Mouse (Mus musculus) cerebellum, postnatal 4 days (tissue): ENCODE measurements around the gene Clip1.

ENCODE experiments used
- DNase-seq, 2 experiments: peaks; one replicate each; pipeline ENCODE4 v3.0.0; 2022; ENCODE audit warnings: low spot score in 2 of 2, mixed read lengths in 1 of 2

The Clip1 gene

DNA sequence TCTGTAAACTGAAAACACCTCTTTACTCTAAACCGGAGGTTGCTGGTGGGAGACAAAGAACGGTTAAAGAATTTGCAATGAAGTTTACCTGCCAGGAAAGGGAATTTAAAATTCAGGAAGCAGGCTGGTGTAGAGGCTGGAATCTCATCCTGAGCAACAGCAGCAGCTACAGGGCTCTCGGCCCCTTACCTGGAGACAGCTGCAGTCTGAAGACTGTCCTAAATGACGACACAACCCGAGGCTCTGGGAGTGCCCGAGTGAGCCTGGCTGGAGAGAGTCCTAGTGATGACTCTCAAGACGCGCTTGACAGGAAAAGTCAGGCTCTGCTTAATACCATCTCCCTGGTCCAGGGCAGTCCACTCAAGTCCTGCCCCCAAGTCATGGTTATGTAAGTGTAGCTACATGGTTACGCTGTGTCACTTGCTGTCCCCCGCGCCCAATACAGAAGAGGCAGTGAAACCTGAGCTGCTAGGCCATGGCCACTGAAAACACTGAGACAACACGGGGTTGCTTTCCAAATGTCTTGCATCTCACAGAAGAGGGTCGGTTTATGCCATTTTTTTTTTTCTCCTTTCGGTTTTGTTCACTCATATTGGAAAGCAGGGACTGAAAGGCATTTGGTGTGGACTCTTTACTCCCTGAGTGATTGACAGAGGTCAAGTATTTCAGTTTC lies 13.5 kb downstream of the Clip1 start:
- no peak for DNase-seq

DNA sequence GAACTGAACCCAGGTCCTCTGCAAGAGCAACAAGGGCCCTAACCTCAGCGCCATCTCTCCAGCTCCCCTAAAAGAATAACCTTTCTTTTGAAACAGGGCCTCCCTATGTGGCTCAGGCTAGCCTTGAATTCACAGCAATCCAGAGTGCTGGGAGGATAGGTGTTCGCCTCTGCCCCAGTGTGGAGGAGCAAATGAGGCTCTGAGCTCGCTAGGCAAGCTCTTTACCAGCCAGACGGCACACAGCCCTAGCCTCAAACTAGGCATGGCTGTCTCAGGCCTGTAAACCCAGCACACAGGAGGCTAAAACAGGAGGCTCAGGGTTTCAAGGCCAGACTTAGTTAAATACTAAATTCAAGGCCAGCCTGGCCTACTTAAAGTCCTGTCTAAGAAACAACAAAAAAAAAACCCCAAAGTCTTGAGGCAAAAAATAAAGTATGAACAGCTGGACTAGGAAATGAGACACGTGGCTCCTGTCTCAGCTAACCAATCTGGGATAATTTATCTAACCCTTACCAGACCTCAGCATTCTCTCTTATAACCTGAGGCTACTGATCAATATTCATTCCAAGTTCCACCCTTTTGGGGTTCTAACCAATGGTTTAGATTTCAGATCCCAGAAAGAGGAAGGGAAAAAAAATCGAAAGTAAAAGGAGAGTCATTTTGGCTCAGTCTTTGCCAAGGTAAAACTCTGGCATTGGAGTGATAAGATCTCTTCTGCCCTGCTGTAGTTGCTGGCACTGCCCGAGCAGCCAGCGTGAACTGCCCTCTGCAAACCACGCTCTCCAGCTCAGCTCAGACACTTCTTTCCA lies 14.2 kb downstream of the Clip1 start:
- no peak for DNase-seq

- no peak for DNase-seq
Measured at GRCm38 (mm10) chr5:123667915-123668314, 16.5 kb downstream of the Clip1 start.

DNA sequence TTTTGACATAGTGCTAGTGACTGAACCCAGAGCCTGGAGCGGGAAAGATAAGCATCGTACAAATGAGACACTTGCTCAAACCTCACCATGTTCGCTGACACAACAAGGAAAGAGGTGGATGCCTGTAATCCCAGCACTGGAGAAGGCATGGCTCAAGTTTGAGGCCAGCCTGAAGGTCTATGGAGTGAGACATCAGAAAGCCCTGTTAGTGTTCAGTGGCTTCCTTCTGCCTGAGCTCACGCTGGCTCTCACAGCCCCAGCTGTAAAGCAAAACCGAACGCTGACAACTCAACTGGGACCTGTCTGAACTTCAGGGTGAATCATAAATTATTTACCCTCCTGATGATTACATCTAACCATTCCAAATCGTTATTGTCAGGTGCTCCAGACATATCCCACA lies 18.5 kb downstream of the Clip1 start:
- no peak for DNase-seq

- no peak for DNase-seq
Measured at GRCm38 (mm10) chr5:123664329-123664728, 20.1 kb downstream of the Clip1 start.

GRCm38 (mm10) chr5:123662059-123662458 lies 22.4 kb downstream of the Clip1 start:
- DNase-seq: no peak

DNA sequence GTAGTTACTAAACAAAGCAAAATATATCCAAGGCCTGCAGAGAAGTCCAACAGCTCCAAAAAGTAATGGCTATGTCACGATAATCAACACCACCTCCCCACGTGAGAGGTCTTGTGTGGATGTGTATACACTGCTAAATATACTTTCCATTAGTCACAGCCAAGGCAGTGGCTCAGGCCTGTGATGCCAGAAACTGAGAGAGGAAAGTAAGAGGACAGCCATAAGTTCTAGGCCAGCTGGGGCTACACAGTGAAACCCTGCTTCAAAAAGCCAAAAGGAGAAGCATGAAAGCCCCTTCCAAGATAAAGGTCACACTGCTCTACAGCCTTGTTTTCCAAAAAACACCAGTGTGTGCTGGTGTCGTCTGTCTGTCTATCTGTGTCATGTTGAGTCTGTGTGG lies 22.8 kb downstream of the Clip1 start:
- no peak for DNase-seq

GRCm38 (mm10) chr5:123657651-123658050 lies 26.8 kb downstream of the Clip1 start:
- DNase-seq: no peak

DNA sequence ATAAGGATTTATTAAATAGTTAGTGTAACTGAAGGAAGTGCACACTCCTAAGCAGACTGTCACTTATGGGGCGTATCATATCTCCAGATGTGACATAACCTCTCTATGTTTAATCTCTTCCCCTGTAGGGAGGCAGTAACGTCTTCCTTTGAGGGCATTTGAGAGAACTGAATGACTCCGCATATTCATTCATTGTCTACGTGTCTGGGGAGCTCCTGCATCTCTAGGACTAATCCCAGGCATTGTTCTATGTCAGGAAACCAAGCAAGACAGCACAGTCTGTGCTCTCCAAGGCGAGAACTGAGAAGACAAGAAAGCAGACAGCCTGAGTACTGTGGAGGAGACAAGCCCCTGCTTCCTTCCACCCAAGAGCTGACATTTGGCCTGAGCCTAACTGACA lies 29.5 kb downstream of the Clip1 start:
- no peak for DNase-seq

DNA sequence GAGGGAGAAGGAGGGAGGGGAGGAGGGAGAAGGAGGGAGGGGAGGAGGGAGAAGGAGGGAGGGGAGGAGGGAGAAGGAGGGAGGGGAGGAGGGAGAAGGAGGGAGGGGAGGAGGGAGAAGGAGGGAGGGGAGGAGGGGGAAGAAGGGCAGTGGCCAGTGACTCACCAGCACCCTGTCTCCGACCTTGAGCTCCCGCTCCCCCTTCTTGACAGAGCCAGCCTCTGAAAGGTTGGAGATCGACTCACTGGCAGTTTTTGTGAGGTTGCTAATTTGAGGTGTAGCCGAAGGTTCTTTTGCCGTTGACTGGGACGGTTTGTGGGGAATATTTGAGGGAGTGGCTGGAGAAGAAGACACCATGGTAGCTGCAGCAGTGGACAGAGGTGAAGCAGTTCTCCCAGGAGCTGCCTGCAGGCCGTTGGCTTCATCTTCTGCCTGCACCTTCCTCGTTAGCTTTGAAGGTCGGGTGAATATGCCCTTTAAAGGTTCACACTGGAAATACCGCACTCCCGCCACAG lies 31.1 kb downstream of the Clip1 start:
- no peak for DNase-seq

GRCm38 (mm10) chr5:123650825-123651224 lies 33.6 kb downstream of the Clip1 start:
- no peak for DNase-seq

DNA sequence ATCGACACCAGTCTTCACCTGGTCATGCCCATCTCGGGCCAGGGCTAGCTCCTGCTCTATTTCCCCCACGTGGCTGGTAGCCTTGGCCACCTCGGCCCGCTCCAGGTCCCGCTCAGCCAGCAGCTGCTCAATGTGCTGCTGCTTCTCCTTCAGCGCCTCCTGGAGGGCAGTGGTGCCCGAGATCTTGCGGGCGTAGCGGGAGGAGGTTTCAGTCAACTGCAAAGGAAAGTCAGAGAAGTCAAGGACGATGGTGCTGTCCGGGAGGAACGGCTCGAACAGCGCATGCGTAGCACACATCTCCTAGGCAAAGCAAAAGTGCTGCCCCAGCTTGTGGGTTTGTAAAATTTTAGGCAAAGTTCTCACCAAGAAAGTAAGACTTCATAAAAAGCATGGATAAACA lies 42.0 kb downstream of the Clip1 start:
- no peak for DNase-seq

GRCm38 (mm10) chr5:123641259-123641900 lies 43.0 kb downstream of the Clip1 start:
- no peak for DNase-seq

DNA sequence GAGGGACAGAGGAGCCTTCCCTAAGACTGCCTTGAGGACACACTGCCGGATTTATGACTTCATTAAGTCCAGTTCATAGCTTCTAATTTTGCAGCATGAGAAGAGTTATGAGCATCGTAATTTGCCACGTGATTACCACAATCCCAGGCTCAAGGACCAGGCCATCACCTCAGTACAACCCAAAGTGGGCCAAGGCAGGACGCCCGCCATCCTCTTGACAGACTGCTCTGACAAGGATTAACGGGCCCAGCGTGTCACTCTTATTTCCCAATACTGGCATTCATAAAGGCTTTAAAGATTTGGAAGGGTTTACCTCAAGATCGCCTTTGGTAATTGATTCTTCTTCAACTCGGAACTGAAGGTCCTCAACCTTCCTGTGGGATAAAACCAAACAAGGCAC lies 44.2 kb downstream of the Clip1 start:
- DNase-seq: no peak

DNA sequence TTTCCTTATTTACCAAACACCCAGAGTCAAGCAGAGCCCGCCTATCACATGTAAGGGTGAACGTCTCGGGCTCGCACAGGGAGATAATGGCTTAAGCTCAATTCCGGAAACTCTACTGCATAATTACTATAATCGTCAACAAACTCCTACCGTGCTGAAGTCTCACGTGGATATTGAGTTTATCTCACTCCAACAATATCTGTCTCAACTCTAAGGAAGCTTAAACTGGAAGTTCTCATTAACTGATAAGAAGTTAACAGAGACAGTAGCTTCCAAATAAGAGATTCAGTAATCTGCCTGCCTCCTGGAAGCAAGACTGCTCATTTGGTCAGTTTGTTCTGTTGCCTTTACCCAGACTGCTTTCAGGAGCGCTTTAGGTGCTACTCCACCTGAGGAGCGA lies 53.2 kb downstream of the Clip1 start:
- no peak for DNase-seq

GRCm38 (mm10) chr5:123626631-123627030 lies 57.8 kb downstream of the Clip1 start:
- peak in 1 of 2 experiments; percentile 53 for DNase-seq

DNA sequence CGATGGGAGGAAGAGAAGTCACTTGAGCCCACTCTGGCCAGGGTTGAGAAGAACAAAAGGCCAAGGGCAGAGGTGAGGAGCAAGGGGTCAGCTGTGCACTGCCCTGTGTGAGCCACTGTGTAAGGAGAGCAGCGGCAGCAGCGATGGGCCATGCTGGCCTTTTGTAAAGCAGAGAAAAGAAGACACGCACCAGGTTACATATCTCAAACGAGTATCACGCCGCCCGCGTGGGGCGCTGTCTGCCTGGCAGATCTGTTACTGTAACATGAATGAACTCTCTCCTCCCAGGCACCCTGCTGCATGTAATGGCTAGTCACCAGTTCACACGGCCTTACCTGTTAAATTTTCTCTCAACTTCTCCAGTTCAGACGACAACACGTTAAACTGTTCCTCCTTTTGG lies 62.0 kb downstream of the Clip1 start:
- DNase-seq: peak in 1 of 2 experiments; percentile 43

GRCm38 (mm10) chr5:123618558-123618957 lies 65.9 kb downstream of the Clip1 start:
- DNase-seq: peak in 1 of 2 experiments; percentile 46

- no peak for DNase-seq
Measured at GRCm38 (mm10) chr5:123614246-123614645, 70.2 kb downstream of the Clip1 start.

GRCm38 (mm10) chr5:123609843-123610242 lies 74.6 kb downstream of the Clip1 start:
- peak; percentile 56 to 77 for DNase-seq

- DNase-seq: no peak
Measured at GRCm38 (mm10) chr5:123609416-123609815, 75.0 kb downstream of the Clip1 start.

- peak in 1 of 2 experiments; percentile 18 for DNase-seq
Measured at GRCm38 (mm10) chr5:123607211-123607669, 77.2 kb downstream of the Clip1 start.
